Mouse (Mus musculus) heart, postnatal 0 days (tissue): Measurements from ENCODE around the gene Mlxip. TPM values are rescaled to one million over a fixed set of nuclear protein-coding genes. Genes with fewer than 3 reads are reported as not detected.
A peak's percentile ranks its signal among the peaks of the same experiment; 100 is the strongest.

Source experiments
- ATAC-seq: fragments of 200-750 bp; cut with Nextera tagmentation; 2 replicates; pipeline ENCODE4 v1.8.0; 2017; ENCODE audit warnings: low read depth, moderate number of reproducible peaks, moderate library complexity; ENCODE audit not compliant: insufficient read depth
- DNase-seq: peaks from one replicate; pipeline ENCODE4 v3.0.0-alpha.2; 2016; ENCODE audit warnings: low spot score
- H3K27ac ChIP-seq: fragments of 300-500 bp; sonication (generic); 2 replicates; pipeline ENCODE4 v1.5.1; 2014; ENCODE audit warnings: low read depth, mild to moderate bottlenecking
- H3K27me3 ChIP-seq: fragments of 300-500 bp; sonication (generic); 2 replicates; pipeline ENCODE4 v1.6.1; 2014; ENCODE audit warnings: low read length, mixed read lengths; ENCODE audit not compliant: control insufficient read depth, insufficient read depth
- H3K36me3 ChIP-seq: fragments of 300-500 bp; sonication (generic); replicated peaks from 2 replicates; pipeline ENCODE4 v1.6.1; 2014; ENCODE audit warnings: low read length, mixed read lengths; ENCODE audit not compliant: control insufficient read depth, insufficient read depth
- H3K4me1 ChIP-seq: fragments of 300-500 bp; sonication (generic); 2 replicates; pipeline ENCODE4 v1.6.1; 2014; ENCODE audit warnings: antibody characterized with exemption; ENCODE audit not compliant: control insufficient read depth, insufficient read depth
- H3K4me2 ChIP-seq: fragments of 300-500 bp; sonication (generic); 2 replicates; pipeline ENCODE4 v1.6.1; 2014; ENCODE audit warnings: low read depth, mild to moderate bottlenecking, low read length, moderate library complexity
- H3K4me3 ChIP-seq: fragments of 300-500 bp; sonication (generic); 2 replicates; pipeline ENCODE4 v1.5.1; 2014; ENCODE audit warnings: low read depth, low read length
- H3K9ac ChIP-seq: fragments of 300-500 bp; sonication (generic); replicated peaks from 2 replicates; pipeline ENCODE4 v1.6.1; 2014; ENCODE audit warnings: low read depth, low read length, mixed read lengths
- H3K9me3 ChIP-seq: fragments of 300-500 bp; sonication (generic); replicated peaks from 2 replicates; pipeline ENCODE4 v1.6.1; 2016; ENCODE audit warnings: low read length; ENCODE audit not compliant: control insufficient read depth
- CTCF ChIP-seq: IDR thresholded peaks from 2 replicates; pipeline ENCODE4 v1.5.1; 2016; ENCODE audit warnings: antibody characterized with exemption, control low read depth, low read depth
- EP300 ChIP-seq: IDR thresholded peaks from 2 replicates; pipeline ENCODE4 v1.6.1; 2016; ENCODE audit warnings: antibody characterized with exemption, low read depth
- WGBS: fragments of 180-500 bp; shearing (Covaris S2); extraction: QIAGEN DNeasy Blood & Tissue Kit; methylation state at CpG from one replicate; pipeline ENCODE4 v1.1.7; 2014; 5-methylcytosine and 5-hydroxymethylcytosine counted together
- polyA plus RNA-seq: library from polyadenylated mRNA; unstranded; fragments of >200 nt; fragmentation: Nextera tagmentation; extraction: Ambion mirVana; gene quantifications from 2 replicates; pipeline ENCODE4 v1.2.1, GENCODE M21; 2015
- total RNA-seq: library from RNA; depleted of rRNA; stranded (reverse); fragments of >200 nt; gene quantifications from 2 replicates; pipeline ENCODE4 v1.2.3, GENCODE M21; 2014; ENCODE audit warnings: low replicate concordance

The Mlxip gene
- total and polyA plus RNA-seq, 2 experiments from 2014 or later = 7.3 to 13.4 TPM

DNA sequence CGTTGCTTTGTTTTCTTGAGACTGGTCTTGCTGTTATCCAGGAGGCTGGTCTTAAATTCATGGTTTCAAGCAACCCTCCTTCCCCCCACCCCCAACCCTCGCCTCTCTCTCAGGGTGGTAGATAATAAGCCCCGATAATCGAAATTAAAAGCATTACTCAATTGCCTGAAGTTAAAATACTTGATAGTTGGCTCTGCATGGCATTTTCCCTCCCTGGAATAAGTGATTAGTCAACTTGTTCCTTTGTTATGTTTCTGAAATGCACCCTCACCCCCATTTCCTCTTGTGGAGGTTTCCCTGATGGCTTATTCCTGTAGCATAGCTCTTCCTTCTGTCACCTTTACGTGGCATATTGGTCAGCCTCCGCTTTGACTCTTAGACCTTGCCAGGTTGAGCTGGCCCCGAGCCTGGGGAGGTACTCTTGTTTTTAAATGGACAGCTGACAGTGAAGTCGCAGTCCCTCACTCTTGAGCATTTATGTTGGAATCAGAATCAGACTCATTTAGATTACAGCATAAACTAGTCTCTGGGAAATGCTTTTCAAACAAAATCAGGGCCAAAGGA is 2.4 kb downstream of the Mlxip start:
- WGBS = 33% methylated on average over 8 of the region's 8 CpGs
- no peaks in the 10 kb centered on the region for H3K27me3 ChIP-seq
- DNase-seq (no peak), ATAC-seq (no peak)
- TF ChIP-seq CTCF = no peak
- TF ChIP-seq EP300 = no peak
- 0 out of 2 replicates have a peak, but pooled peaks cover 4% of the 10 kb centered on the region for H3K36me3 ChIP-seq
- H3K9ac ChIP-seq = peak overlapping the region; percentile 91; the same call in 1 of the 2 replicates
- peaks cover 28% of the 10 kb centered on the region for H3K4me1 ChIP-seq
- H3K4me3 ChIP-seq = peak overlapping the region; percentile 93
- peak overlapping the region; percentile 39; the same call in 1 of the 2 replicates for H3K27ac ChIP-seq
- H3K4me2 ChIP-seq = peak overlapping the region; percentile 93
- no peaks in the 10 kb centered on the region for H3K9me3 ChIP-seq

DNA sequence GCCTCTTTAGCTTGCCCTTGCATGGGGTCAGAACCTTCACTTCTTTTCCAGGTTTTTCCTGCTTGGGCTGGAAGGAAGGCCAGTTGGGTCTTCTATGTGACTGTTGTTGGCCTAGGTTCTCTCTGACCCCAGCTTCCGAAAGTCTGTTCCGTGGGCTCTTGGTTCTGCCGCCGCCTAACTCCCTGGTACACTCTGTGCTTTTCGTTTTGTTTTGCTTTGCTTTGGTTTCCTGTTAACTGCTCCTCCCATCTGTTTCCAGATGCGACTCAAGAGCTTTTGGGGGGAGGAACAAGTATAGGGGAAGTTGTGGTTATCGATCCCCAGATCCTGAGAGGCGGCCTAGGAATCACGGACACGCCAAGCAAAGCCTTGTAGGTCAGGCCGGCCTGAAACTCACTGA is 3.2 kb downstream of the Mlxip start:
- H3K4me1 ChIP-seq = peaks cover 28% of the 10 kb centered on the region
- DNase-seq = no peak
- no peaks in the 10 kb centered on the region for H3K27me3 ChIP-seq
- H3K9ac ChIP-seq = no peak overlapping the region; the same call in 1 of the 2 replicates
- no peak for TF ChIP-seq EP300
- no peak for TF ChIP-seq CTCF
- H3K4me2 ChIP-seq = peak overlapping the region; percentile 93
- H3K9me3 ChIP-seq = no peaks in the 10 kb centered on the region
- 0 out of 2 replicates have a peak, but pooled peaks cover 7% of the 10 kb centered on the region for H3K36me3 ChIP-seq
- no peak for ATAC-seq
- 66% methylated on average over 11 of the region's 11 CpGs for WGBS
- H3K27ac ChIP-seq = peak overlapping the region; percentile 39; the same call in 1 of the 2 replicates
- H3K4me3 ChIP-seq = peak overlapping the region; percentile 93; the same call in 1 of the 2 replicates

DNA sequence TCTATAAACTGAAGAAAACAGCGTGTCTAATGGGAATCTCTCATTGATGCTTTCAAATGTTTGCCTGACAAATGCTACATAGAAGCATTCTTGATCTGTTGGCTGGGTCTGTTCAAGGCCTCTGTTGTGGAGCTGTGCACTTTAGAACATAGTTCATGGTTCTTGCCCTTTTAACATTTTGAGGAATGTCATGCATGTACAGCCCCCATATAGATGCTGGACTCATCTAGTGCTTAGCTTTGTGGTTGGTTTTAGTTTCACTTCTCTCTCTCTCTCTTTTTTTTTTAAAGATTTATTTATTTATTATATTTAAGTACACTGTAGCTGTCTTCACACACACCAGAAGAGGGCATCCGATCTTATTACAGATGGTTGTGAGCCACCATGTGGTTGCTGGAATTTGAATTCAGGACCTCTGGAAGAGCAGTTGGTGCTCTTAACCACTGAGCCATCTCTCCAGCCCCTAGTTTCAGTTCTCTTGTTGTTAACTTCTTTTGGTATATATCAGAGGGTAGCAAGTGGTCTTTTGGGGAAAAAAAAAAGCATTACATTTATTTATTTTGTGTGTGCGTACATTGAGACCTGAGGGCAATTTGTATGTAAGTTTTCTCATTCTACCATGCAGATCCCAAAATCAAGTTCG is 4.4 kb downstream of the Mlxip start:
- Histone ChIP-seq H3K36me3 (0 out of 2 replicates have a peak, but pooled peaks cover 9% of the 10 kb centered on the region), H3K9ac (no peak overlapping the region), H3K4me2 (no peak overlapping the region), H3K4me1 (peaks cover 18% of the 10 kb centered on the region), H3K27me3 (no peaks in the 10 kb centered on the region), H3K27ac (0 out of 2 replicates have a peak overlapping the region, but pooled peaks have one; percentile 39), H3K4me3 (no peak overlapping the region), H3K9me3 (no peaks in the 10 kb centered on the region)
- TF ChIP-seq CTCF (no peak), EP300 (no peak)
- 85% methylated on average over 4 of the region's 4 CpGs for WGBS
- ATAC-seq (no peak), DNase-seq (no peak)

DNA sequence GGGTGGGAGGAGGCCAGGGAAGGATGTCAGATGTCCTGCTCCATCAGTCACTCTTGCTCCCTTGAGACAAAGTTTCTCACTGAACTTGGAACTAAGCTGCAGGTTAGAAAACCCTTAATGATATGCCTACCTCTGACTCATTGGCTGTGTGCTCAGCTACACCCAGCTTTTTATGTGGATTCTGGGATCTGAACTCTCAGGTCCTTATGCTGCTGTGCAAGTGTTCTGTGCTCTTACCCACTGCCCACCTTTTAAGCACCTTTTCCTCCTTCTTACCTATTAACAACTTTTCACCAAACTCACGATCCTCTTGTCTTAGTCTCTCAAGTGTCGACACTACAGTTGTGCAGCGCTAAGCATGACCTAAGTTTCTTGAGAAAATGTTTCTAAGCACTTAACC is 9.9 kb downstream of the Mlxip start:
- Histone ChIP-seq H3K36me3 (0 out of 2 replicates have a peak, but pooled peaks cover 5% of the 10 kb centered on the region), H3K4me3 (no peak overlapping the region), H3K9ac (no peak overlapping the region), H3K4me2 (no peak overlapping the region), H3K27ac (no peak overlapping the region), H3K9me3 (no peaks in the 10 kb centered on the region), H3K27me3 (no peaks in the 10 kb centered on the region), H3K4me1 (0 out of 2 replicates have a peak, but pooled peaks cover 7% of the 10 kb centered on the region)
- DNase-seq (no peak), ATAC-seq (no peak)
- 87% methylated on average over 3 of the region's 3 CpGs for WGBS
- TF ChIP-seq CTCF = no peak
- TF ChIP-seq EP300 = no peak

DNA sequence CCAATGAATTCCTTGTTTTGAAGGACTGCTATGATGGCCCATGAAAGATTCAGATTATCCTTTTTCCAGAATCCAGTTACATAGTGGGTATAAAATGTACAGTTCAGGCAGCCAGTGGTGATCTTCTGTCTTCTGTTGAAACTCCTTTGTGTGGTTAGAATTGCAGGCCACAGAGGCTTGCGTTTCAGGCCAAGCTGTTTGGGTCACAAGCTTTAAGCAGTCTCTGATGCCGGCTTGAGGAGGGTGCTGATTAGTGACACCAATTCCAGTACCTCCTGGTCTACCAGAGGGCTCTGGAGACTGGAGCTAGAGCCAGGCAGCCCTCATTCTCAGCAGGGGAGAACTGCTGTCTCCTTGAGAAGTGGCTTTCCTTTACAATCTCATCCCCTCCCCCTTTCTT is 12.4 kb downstream of the Mlxip start:
- TF ChIP-seq CTCF (no peak), EP300 (no peak)
- Histone ChIP-seq H3K4me3 (no peak overlapping the region), H3K27me3 (no peaks in the 10 kb centered on the region), H3K9ac (no peak overlapping the region), H3K36me3 (peaks cover 11% of the 10 kb centered on the region; the same call in 1 of the 2 replicates), H3K27ac (no peak overlapping the region), H3K4me2 (no peak overlapping the region), H3K9me3 (no peaks in the 10 kb centered on the region), H3K4me1 (0 out of 2 replicates have a peak, but pooled peaks cover 7% of the 10 kb centered on the region)
- ATAC-seq (no peak), DNase-seq (no peak)
- WGBS = 51% methylated on average over 2 of the region's 2 CpGs
